Mouse (Mus musculus) layer of hippocampus, postnatal 36 days (tissue): ENCODE measurements around the gene Nphs1. TPM values are rescaled to one million over a fixed set of nuclear protein-coding genes. Genes with fewer than 3 reads are reported as not detected.

Source experiments
- total RNA-seq, 2 experiments: library from RNA; stranded (reverse); gene quantifications; 2 replicates each; pipeline ENCODE4 v1.2.3; 2021

Gene Nphs1
- total RNA-seq, 2 experiments from 2014 or later, result 1.2 TPM

Other genes starting within 250 kb of the Nphs1 start
- 10 to 100 TPM; 53.1 to 65.2 TPM for gene Polr2i, start 226.4 kb upstream of the Nphs1 start, total RNA-seq
- 100 to 1,000 TPM; 118 to 127 TPM for gene Tbcb, start 226.0 kb upstream of the Nphs1 start, total RNA-seq
- gene Ovol3, start 222.6 kb upstream of the Nphs1 start, total RNA-seq, result not detected
- under 1 TPM; 0.27 to 0.28 TPM for gene Thap8, start 178.2 kb upstream of the Nphs1 start, total RNA-seq
- gene Wdr62, start 177.9 kb upstream of the Nphs1 start, total RNA-seq, result 1 to 10 TPM in 1 of 2 experiments, under 1 TPM in 1; 0.94 to 2.1 TPM
- 100 to 1,000 TPM; 454 to 456 TPM for gene Clip3, start 166.6 kb upstream of the Nphs1 start, total RNA-seq
- gene Alkbh6, start 149.6 kb upstream of the Nphs1 start, total RNA-seq, result 10 to 100 TPM; 54.2 to 57.2 TPM
- gene Syne4, start 143.5 kb upstream of the Nphs1 start, total RNA-seq, result 10 to 100 TPM; 10.5 to 12.7 TPM
- under 1 TPM; 0.28 to 0.40 TPM for gene E130208F15Rik, start 136.6 kb upstream of the Nphs1 start, total RNA-seq
- 1 to 10 TPM; 6.6 to 7.4 TPM for gene Sdhaf1, start 134.4 kb upstream of the Nphs1 start, total RNA-seq
- gene Lrfn3, start 95.5 kb upstream of the Nphs1 start, total RNA-seq, result 10 to 100 TPM; 29.3 to 30.7 TPM
- 10 to 100 TPM; 27.4 to 30.2 TPM for gene Tyrobp, start 44.6 kb upstream of the Nphs1 start, total RNA-seq
- gene Hcst, start 38.5 kb upstream of the Nphs1 start, total RNA-seq, result not detected
- gene Nfkbid, start 36.6 kb upstream of the Nphs1 start, total RNA-seq, result 1 to 10 TPM; 3.1 to 3.4 TPM
- 1,000 to 10,000 TPM; 1,244 to 1,325 TPM for gene Aplp1, start 12.8 kb upstream of the Nphs1 start, total RNA-seq
- 10 to 100 TPM; 12.3 to 21.0 TPM for gene Kirrel2, start 625 bp upstream of the Nphs1 start, total RNA-seq
- under 1 TPM in 1 of 2 experiments, not detected in 1; 0.73 TPM for gene Prodh2, start 35.3 kb downstream of the Nphs1 start, total RNA-seq
- gene Arhgap33, start 76.7 kb downstream of the Nphs1 start, total RNA-seq, result 100 to 1,000 TPM; 104 to 111 TPM
- 1 to 10 TPM; 3.3 to 3.7 TPM for gene Hspb6, start 93.9 kb downstream of the Nphs1 start, total RNA-seq
- gene Proser3, start 94.0 kb downstream of the Nphs1 start, total RNA-seq, result 1 to 10 TPM; 5.7 to 6.9 TPM
- 10 to 100 TPM; 46.4 to 50.1 TPM for gene Lin37, start 101.5 kb downstream of the Nphs1 start, total RNA-seq
- gene U2af1l4, start 105.0 kb downstream of the Nphs1 start, total RNA-seq, result 10 to 100 TPM; 69.0 to 72.2 TPM
- 10 to 100 TPM; 10.9 to 11.1 TPM for gene Gm49396, start 105.0 kb downstream of the Nphs1 start, total RNA-seq
- 10 to 100 TPM; 79.8 to 92.4 TPM for gene Psenen, start 105.3 kb downstream of the Nphs1 start, total RNA-seq
- 1 to 10 TPM; 5.5 to 7.0 TPM for gene Igflr1, start 107.1 kb downstream of the Nphs1 start, total RNA-seq
- gene Kmt2b, start 130.4 kb downstream of the Nphs1 start, total RNA-seq, result 10 to 100 TPM; 42.3 to 53.4 TPM
- gene Zbtb32, start 140.6 kb downstream of the Nphs1 start, total RNA-seq, result not detected
- gene Upk1a, start 154.5 kb downstream of the Nphs1 start, total RNA-seq, result under 1 TPM in 1 of 2 experiments, not detected in 1; 0.25 TPM
- 100 to 1,000 TPM; 609 to 715 TPM for gene Cox6b1, start 167.8 kb downstream of the Nphs1 start, total RNA-seq
- gene Etv2, start 177.5 kb downstream of the Nphs1 start, total RNA-seq, result not detected
- gene Rbm42, start 192.0 kb downstream of the Nphs1 start, total RNA-seq, result 10 to 100 TPM; 72.4 to 76.0 TPM
- gene Haus5, start 206.7 kb downstream of the Nphs1 start, total RNA-seq, result 1 to 10 TPM; 4.7 to 5.0 TPM
- gene Pmis2, start 213.3 kb downstream of the Nphs1 start, total RNA-seq, result not detected
- not detected for gene 2200002J24Rik, start 240.6 kb downstream of the Nphs1 start, total RNA-seq